Mouse (Mus musculus) adrenal gland, adult 2 months (tissue): ENCODE data around the gene Map3k14. TPM values are rescaled to one million over a fixed set of nuclear protein-coding genes. Genes with fewer than 3 reads are reported as not detected.

Experiments used
- DNase-seq: peaks from one replicate; pipeline ENCODE4 v3.0.0; 2021
- polyA plus RNA-seq: library from polyadenylated mRNA; depleted of rRNA; stranded (reverse); fragments of >200 nt; gene quantifications from 2 replicates; pipeline ENCODE4 v1.2.3, GENCODE M21; 2012
- total RNA-seq, 2 experiments: library from RNA; stranded (reverse); gene quantifications; 2 replicates each; pipeline ENCODE4 v1.2.3; 2021

The Map3k14 gene
- total and polyA plus RNA-seq, 3 experiments = 5.3 to 18.2 (median 9.7) TPM

DNA sequence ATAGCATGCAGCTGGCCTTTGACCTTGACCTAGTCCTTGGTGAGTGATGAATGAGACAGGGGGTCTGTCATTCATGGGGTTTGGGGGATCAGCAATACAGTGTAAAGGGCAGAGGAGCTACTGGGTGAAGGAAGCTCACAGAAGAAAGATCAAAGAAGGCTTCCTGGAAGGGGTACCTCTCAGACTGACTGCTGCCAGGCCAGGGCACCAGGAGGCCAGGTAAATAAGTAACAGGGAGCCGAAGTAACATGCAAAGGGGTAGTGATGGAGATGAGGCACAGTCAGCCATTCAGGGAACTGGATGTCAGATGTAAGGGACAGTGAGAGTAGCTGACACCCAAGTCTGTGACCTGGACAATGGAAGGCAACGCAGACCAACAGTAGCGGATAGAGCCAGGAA lies 5.6 kb upstream of the Map3k14 start:
- DNase-seq = no peak

DNA sequence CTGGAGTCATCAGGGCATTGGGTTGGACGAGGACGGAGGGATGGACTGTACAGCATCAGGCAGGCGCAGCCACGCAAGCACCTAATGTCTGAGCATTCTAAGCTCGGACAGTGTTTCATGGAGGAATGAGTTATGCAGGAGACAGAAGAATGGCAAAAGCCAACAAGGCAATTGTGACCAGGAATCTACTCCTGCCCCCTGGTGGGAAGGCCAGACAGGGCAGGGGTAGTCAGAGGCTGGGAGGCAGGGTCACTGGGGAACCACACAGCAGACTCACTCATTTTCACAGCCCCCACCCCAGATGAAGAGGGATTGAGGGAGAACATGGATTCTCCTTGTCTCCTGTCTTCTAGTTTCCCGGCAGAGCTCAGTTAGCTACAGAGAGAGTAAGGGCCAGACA lies 4.7 kb upstream of the Map3k14 start:
- peak; percentile 58 for DNase-seq

DNA sequence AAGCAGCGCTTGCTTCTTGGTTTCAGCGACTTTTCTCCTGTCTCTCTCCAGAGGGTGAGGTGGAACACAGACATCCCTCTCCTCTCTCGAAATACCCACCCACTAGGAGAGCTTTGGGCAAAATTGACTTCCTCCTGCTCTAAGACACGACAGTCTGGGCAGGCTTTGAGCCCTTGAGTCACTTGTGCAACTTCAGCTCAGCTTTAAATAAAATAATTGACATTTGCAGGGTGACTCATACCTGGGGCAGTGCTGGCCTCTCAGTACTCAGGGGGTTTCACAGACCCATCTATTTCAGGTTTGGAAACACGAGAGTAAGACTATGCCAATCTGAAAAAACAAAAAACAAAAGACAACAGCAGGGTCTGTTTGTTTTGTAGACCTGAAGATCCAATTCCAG lies 2.2 kb upstream of the Map3k14 start:
- DNase-seq = peak; percentile 45

DNA sequence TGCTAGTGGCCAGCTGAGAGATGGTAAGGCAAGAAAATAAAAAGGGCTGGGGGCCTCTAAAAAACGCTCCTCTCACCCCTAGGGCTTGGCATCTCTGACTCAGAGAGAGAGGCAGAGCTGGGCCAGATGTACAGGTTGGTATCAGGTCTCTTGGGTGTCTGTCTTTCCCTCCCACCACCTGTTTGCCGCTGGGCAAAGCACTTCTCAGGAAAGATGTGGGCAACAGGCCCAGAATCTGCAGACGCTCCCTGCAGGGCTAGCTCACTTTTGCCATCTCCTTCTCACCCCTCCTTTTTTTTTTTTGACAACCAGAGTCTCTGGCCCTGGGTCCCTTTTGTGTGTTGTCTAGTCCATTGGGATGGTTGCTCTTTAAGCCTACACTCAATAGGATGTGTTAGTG lies 1.6 kb upstream of the Map3k14 start:
- DNase-seq = no peak

DNA sequence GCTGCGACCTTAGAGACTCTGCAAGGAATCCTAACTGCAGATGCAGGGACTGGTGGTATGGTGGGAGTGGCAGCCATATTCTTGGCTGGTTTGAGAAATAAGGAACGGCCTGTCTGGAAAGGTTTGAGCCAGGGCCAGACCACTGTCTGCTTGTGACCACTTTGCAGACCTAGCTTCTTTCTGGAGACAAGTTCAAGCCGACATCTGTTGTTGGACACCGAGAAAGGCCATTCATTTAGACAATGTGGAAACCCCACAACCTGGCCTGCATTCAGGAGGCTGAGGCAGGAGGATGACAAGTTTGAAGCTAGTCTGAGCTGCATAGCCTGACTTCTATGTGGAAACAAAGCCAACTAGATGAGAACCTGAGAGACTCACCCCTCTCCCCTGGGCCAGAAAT lies 1.1 kb upstream of the Map3k14 start:
- DNase-seq = no peak

DNA sequence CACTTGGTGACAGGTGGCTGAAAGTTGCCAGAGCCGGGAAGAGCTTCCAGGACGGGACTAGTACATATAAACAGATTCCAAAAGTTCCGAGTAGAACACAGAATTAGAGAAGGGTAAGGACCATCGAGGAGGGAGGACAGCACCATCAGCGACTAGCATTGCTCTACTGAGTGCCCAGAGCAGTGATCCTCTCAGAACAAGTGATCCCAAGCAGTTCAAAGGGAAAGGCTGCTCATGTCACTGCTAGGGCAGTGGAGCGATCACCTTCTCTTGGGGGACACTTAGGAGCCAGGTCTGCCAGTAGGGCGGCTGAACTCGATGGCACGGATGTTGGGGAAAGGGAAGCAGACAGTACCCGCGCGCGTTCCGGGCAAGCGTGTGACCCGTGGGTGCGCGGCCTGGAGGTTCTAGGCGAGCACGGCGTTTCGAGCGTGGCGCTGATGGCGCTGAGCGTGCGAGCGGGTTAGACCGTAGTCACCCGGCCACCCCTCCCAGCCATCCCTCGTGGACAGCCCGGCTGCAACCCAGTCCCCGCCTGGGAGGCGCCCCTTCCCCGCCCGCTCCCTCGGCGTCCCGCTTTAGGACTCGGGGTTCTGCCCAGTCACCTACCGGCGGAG lies 435 bp downstream of the Map3k14 start:
- no peak for DNase-seq

DNA sequence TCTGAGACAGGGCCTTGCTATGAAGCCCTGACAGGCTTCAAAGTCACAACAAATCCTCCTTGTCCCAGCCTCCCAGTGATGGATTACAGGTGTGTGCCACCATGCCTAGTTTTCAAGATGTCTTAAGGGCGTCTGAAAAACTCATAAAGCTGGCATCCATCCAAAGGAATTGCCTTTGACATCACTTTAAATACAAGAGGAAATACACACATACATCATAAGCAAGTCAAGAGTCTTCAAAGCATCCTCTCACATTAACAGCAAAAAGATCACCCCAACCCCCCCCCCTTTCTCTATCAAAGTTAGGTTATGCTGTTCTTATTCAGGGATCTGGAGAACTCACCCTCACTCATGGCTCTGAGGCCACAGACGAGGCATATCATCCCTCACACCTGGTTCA lies 1.4 kb downstream of the Map3k14 start:
- no peak for DNase-seq

DNA sequence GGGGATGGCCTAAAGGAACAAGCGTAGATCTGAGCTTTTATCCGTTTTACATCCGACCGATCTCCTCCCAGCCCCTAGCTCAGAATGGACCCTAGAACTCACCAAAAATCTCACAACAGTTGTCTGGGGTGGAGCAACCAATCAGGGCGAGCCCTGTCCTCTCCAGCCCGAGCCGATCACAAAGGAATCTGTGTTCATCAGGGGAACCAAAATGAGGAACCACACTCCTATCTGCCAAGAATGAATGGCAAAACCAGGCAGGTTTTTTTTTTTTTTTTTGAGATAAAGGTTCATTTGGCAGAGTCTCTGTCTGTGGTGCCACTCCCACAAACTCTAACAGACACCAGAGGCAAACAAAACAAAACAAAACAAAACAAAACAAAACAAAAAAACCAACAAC lies 2.1 kb downstream of the Map3k14 start:
- DNase-seq = no peak

DNA sequence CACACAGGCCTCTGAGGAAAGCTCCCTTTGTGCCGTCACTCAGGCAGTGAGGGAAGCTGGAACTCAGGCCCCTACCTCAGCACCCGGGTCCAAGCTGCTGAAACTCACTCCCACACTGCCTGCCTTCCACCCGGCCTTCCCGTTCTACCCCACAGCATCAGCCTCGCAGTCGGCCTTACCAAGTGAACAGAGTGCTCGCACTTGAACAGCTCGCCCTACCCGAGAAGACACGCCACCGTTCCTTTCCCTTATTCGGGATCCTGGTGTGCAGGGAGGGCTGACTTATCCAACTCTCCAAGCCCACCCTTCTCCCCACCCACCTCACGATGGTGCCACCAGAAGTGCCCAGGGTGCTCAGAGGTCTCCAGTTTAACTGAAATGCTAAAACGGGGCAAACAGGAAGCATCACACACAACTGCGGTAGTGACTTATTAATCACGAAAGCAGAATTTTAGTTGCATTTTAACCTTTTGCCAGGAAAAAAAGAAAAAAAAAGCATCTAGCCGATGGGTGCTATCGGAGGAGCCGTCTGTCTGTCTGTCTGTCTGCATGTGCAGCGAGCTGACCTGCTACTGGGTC lies 2.8 kb downstream of the Map3k14 start:
- DNase-seq = no peak

DNA sequence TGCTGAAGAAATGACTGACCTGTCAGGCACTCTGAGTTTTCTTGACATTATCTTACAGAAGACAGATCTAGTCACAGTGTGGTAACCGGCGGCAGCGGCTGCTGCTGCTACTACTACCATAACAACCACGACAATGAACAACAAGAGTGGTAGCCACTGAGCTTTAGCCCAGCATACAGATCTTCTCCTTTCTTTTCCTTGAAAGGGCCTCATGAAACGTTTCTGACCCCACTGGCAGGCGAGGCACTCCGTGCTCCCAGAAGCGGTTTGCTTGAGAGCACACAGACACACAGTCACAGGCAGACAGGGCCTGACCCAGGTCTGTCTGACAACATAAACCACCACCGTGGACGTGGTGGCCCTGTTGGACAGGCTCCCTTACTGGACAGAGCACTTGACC lies 3.7 kb downstream of the Map3k14 start:
- no peak for DNase-seq

DNA sequence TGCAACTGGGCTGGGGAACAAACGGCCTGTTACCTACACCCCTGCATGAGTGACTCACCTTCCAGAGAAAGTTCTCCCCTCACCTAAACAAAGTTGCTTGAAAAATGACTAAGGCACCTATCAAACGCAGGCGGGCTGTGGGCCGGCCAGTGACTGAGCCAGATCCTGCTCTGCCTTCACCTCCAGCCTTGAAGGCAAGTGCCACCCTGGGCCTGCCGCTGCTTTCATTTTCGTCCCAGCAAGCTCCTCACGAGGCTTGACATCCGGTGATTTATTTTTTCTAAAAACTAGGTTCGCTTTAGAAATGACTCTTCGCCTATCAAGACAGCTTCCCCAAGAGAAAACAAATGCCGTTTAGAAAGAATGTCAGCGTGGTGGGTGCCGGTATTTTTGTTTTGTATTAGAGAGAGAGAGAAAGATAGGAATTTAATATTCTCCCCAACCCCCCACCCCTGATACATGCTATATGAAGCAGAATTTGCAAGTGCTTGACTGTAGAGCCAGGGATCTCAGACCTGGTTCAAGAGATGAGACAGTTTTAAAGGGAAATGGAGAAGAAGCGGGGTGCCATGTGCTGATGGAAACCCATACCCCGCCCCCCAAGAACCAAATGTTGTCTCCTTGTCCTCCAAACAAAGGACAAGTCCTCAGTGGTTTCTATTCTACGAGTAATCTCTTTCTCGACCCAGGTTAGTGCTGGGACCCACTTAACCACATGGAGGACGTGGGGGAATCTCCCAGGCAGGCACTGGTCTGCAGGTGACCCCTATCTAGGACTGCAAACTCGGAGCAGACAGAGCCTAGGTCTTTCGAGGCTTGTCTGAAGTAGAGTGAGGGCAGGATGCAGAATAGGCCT lies 4.6 kb downstream of the Map3k14 start:
- DNase-seq = peak; percentile 84

DNA sequence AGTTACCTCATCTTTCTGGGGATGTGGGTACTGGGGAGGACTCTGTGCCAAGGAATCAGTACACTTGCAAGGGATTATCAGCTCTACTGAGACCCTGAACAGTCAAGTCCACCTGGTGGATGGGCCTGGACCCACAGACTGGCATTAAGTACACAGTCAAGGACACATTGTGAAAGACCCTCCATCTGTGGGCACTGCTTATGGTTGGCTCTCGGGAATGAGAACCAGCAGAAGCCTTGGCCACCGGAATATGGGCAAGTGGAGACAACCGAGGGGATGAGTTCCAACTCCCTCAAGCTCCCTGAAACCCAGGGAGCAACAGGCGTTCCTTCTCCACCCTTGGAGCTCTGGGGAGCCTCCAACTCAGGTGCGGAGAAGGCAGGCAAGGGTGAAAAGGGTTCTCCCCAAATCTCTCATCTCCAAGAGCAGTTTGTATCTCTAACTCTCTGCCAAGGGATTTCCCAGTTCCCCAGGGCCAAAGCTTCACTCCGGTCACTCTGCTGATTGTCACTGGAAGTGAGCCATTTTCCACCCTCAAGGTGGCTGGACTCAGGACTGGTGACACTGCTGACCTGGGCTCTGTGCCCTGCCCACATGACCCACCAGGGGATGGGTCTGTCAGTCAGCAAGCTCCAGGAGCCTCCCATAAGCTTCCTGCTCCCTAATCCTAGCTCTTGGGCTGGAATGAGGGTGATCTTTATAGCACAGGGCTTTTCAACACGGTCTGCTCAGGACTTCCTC lies 5.4 kb downstream of the Map3k14 start:
- peak; percentile 81 for DNase-seq

DNA sequence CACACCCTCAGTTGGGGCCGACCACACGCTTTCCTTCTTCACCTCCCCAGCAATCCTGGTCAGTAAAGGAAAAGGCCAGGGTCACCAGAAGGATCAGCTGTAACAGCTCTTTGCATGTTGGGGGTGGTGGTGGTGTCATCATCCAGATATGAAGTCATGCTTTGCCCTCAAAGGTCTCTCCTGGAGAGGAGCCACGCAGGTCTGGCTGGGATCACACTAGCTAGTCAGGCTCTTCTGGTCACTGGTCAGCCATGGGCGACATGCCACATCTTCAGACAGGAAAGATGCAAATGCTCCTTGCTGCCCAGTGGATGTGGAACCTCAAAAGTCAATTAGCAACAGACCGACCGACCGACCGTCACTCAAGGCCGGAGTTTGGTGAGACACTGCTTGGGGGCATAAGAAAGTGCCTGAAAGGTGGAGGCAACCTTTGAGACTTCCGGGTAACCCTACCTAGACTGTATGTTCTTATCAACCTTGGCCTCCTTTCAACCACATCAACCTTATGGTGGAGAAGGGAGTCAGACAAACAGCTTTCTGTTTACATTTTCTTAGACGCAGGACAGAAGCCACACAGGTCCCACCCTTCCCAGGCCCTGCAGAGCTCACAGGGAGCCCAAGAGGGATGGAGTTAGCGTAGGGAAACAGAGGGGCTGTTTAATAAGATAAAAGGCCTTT lies 6.6 kb downstream of the Map3k14 start:
- peak; percentile 74 for DNase-seq

DNA sequence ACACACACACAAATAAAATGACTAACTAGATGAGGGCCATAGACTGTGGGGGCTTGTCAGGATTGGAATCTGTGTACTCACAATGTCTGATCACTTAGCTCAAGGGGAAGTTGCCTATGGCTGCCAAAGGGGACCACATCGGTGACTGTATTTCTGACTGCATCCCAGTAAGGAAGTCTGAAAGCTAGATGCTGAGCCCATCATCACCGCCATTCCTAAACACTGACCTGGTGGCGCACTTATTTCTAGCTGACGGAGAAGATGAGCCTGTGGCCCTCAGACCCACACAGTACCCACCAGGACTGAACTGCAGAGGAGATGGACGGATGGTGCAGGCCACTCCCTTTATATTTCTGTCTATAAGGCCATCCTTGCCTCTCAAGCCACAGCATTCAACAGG lies 7.2 kb downstream of the Map3k14 start:
- no peak for DNase-seq

DNA sequence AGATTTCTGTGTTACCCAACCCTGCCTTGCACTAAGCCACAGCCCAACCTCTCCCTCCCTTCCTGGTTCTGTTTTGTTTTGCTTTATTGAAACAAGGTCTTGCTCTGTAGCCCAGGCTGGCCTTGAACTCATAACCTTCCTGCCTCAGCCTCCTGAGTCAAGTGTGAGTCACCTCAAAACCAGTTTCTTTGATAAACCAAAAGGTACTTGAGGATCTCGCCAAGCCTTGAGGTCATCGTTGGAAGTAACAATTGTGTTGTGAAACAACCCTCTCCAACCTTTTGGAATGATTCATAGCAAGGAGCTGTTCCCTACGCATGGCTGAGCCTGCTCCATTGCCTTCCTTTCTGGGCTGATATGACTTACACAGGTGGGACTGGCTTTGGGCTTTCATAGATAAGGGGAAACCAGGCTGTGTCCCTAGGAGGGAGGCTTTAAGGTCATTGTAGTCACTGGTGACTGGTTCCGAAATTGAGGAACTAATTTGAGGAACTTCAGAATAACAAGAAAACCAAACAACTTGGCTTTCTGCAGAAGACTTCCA lies 9.3 kb downstream of the Map3k14 start:
- peak; percentile 82 for DNase-seq

DNA sequence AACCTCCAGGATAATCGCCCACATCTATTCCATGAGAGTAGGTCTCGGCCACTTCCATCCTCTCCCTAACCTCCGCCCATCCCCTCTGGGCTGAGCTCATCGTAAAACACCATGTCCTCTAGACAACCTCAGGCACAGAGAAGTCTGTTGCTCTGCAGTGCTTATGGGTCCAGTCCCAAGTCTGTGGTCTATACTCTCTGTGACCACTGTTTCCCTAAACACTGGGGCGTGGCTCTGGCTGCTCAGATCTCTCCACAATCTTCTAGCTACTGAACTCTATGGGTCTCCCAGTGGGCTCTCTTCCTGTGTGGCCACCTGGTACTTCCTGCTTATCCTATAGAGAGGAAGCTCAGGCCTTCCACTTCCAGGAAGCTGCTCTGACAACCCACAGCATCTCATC lies 13.7 kb downstream of the Map3k14 start:
- DNase-seq = no peak

DNA sequence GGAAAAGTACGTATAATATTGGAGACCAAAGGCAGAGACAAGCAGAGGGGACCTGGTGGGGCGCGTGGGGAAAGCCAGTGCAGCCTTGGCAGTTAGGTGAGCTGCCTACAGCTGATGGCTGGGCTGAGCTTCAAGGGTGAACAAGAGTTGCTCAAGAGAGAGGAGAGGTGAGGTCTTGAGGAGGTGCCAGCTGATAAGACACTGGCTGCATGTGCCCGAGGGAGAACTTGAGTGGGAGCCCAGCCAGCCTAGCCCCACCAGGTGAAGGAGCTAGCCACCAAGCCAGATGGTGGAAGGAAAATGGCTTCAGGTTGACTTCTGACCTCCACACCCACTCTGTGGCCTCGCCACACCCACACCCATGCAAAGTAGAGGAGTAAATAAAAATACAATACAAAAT lies 14.9 kb downstream of the Map3k14 start:
- no peak for DNase-seq

DNA sequence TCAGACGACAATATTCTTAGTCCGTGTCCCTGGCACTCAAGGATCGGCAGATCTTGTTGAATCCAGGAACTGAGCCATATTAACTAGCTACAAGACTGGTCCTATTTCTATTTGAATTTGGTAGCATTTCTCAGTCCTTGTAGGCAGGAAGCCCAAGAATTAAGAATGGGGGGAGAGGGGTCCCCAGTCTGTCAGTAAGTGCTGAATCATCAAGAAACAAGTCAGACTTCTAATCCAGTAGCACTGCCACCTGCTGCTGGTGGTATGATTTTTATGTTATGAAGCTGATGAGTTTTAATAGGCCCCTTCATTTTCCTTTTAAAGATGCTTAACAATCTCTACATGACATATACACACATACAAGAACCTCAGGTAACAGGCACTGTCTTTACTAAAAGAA lies 16.9 kb downstream of the Map3k14 start:
- DNase-seq = no peak

DNA sequence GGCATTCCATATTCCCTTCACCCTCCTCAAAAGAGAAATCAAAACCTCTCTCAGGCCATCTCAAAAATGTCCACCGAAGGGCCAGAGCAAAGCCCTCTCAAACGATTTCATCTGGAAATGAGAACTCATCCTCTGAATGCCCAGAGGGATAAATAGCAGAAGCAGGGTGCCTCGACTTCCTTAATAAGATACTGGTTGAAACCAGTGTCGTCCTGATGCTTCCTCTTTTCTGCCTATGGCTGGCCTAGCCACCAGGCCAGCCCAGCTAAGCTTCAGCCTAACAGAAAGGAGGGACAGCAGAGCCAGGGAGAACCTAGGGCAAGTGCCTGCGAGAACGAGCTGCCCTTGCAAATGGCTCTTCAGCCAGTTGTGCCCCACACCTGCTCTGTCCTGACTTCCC lies 17.8 kb downstream of the Map3k14 start:
- no peak for DNase-seq

DNA sequence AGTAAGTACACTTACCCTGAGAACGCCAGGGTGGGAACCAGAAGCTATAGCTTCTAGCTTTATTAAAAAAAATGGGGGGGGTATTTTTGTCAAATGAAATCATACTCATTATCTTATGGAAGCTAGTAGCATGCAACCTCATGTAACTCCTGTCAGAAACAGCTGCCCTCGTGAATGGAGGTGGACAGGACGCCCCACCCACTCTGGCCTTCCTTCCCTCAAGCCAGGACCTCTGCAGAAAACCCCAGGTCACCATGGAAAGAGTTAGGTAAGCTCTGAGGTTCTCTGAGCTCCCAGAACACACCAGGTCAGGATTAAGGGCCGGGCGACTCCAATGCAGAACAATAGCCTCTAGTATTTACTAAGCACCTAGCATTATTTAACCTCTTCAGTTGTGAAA lies 18.4 kb downstream of the Map3k14 start:
- no peak for DNase-seq

DNA sequence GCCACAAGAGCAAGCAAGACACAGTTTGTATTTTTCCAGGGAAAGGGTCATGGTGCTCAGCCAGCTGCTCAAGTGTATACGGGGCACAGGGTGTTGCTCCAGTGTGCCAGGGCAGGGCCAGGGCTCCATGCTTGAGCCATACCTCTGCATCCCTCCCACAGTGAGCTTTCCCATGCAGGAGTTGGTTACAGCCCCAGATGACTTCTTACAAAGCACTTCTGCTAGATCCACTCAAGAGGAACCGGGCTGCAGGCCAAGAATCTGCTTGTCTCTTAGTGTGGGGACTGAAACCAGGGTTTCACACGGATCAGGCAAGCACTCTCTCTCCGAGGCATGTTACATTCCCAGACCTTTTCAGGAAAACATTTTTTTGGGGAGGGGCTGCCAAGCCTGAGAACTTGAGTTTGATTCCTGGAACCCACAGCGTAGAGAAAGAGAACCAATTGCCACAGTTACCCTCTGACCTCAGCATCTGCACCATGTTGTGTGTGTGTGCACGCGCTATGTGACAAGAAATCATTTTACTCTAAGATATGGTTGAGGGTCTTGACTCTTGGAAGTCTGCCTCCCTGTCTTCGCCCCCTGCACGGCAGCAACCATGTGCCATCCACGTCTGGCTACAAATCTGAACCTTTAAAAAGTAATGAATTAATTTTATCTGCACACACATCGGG lies 19.6 kb downstream of the Map3k14 start:
- DNase-seq = peak; percentile 71
